Mouse (Mus musculus) ovary, postnatal 10 days (tissue): ENCODE measurements around the gene Pdia5.

Source experiments
- DNase-seq: peaks from one replicate; pipeline ENCODE4 v3.0.0; 2022; ENCODE audit warnings: low spot score

Pdia5 gene

DNA sequence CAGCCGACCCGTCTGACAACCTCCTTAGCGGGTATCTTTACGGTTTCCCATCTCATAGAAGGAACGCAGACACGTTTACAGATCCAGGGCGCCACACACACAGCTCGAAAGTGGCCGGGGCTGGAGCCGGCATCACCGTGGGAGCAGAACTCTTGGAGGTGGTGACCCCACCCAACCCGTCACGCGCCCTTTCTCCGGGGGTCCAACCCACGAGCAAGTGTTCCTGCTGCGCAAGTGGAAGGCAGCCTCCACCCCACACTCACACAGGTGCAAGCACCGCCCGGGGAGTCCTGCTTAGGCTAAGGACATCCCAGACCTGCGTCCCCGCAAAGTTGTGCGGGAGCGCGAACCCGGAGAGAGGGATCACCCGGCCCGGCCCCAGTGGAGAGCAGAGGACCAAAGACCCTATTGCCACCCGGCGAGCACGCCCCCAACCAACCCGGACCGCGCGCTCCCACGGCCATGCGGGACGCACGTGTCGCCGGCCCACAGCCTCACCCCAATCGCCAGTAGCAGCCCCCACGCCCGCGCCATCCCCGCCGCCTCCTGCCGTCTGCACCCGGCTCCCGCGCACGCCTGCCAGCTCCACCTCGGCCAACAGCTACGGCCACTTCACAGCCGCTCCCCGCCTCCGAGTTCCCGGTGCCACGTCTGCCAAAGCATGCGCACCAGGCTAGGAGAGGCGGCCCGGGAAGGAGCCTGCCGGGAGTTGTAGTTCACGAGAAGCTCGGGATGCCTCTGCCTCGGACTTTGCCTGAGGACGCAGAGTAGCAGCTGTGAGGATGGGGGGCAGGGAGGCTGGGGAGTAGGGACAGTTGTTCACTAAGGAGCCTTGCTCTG lies at the start of gene Pdia5:
Pdia5 (minus strand) TSS at position 643 of the 840 bp plus-strand sequence.
- peak; percentile 72 for DNase-seq

DNA sequence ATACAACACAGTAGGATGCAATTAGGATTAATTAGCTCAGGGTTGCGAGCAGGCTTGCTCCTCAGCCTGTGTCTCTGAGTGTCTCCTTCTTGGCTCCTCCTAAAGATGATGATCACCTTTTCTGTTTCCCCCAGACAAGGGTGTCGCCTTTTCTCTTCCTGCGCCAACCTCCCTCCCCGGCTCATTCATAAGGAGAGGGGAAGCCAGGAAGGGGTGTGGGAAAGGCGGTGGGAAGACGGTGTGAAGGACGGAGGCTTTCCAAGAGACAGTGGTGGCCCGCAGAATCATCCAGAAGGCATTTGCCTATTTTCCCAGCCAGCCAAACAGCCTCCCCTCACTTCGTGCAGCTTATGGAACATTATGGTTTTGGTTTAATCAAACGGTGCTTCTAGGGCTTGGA lies 48.4 kb upstream of the Pdia5 start:
- no peak for DNase-seq

DNA sequence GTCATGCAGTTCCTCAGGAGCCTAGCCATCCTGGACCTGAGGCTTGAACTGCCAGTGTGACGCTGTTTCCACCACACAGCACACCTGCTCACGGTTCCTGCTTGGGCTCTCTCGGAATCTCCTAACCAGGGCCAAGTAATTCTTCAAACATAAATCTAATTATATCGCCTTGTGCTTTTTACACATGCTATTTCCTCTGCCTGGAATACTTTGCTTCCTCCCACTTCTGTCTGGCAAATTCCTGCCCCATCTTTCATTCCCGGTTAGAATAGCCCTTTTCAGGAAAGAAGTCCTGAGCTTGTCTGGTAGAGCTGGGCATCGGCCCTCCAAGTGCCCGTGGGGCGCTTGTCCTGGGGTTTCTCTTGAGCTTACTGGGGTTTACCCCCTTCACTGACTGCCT lies 47.0 kb upstream of the Pdia5 start:
- no peak for DNase-seq

DNA sequence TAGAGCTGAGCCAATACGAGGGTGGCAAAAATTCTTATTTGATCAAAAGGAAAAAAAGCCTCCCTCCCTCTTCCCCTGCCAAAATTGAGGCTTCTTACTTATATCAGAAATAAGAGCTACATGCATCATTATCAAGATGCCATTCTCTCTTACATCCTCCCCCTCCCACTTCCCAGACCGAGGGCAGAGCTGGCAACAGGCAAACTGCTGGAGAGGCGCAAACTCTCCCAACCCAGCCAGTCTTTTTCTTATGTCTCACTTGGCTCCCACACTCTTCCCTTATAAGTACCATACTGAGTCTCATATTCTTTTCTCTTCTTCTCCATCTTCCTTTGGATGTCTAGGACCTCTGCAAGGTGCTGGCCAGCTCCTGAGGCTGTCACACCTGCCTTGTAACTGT lies 44.0 kb upstream of the Pdia5 start:
- DNase-seq = no peak

DNA sequence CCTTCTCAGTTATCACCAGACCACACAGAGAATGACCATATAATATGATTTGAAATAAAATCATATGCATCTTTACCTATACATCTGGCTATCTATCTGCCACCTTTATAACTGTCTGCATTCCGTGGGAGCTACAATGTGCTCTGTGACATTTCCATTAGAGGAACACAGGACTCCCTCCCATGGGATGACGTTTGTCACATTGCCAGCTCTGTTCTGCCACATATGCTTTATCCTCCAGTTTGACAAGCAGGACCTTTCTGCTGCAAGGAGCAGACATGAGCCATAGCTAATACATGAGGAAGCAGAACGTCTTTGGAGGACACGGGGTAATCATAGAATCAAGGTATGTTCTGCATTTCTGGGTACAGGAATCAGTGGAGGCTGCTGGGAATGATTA lies 33.5 kb upstream of the Pdia5 start:
- DNase-seq = no peak

DNA sequence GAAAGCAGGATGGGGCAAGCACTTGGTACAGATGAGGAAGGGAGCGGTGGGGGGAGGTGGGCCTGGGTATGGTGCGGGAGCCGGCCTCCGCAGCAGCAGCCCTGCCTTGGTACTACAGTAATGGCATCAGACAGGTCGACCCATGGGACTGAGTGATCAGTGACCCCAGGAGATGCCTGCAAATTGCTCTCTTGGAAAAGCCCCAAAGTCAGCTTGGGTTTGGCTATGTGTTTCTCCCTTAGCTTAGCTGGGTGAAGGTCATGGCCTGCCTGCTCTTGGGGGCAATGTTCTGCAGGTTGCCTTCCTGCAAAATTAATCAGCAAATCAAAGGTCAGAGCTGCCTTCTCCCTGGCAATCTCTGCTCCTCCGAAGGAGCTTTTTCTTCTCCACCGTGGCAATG lies 28.6 kb upstream of the Pdia5 start:
- DNase-seq = no peak

DNA sequence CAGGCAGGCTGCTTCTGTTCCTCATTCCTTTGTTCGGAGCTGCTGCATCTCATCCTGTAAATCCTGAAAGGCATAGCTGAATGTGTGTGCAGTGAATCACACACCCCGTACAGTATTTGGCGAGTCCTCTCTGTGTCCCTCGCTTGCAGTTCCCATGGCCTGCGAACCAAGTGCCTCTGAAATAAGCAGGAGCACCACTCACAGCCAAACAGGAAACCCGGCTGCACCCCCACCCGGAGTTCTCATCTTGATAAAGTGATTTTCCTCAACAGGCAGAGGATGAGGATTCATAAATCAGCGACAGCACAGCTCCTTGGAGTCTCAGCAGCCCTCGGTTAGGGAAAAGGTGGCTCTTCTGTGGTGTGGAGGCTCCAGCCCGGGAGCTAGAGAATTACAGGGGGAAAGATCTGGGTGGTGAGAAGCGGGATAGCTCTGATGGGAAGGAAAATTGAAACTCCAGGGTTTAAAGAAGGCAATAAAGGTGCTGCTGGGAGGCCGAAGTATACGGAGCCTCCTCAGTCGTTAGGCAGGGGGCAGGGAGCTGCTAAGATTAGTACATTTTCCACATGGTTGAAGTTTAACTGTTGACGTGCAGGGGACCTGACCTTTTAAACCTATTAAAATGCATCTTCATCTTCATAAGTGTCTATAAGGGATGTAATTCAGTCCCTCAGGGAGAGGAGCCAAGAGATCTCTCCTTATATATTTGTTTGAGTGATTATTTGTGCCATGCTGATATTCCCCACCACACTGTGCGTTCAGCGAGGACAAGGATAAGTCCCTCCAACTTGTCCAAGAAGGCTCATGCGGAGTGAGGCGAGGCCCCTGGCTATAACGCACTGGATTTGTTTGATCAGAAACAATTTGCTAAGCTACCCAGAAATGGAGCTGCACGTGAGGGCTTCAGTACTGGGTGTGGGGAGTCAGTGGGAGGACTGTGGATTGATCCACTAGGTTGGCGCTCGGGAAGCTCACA lies 27.6 kb upstream of the Pdia5 start:
- DNase-seq = no peak

DNA sequence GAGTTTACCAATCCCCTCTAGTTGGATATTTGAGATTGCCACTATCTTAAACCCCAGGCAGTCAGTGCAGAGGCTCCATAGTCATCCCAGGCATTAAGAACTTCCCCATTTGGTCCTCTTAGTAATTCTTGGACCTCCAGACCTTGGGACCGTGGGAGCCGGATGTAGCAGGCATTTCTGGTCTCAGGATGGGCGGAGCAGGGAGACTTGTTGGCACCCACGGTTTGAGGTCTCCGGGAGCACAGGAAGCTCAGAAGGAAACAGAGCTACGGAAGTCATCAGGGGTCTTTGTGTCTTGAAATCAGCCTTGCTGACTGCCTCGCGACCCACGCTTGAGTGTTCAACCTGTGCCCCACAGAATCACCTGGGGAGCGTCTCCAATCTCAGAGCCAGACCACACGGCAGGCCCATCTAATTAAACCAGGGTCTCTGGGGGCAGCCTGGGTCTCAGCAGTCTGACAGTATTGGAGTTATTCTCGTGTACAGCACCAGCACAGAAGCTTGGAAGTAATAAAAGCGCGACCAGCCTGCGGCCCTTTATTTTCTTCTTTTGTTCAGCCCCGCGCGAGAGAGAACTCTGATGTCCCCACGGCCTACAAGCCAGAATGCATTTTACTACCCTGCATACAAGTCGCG lies 25.4 kb upstream of the Pdia5 start:
- no peak for DNase-seq

DNA sequence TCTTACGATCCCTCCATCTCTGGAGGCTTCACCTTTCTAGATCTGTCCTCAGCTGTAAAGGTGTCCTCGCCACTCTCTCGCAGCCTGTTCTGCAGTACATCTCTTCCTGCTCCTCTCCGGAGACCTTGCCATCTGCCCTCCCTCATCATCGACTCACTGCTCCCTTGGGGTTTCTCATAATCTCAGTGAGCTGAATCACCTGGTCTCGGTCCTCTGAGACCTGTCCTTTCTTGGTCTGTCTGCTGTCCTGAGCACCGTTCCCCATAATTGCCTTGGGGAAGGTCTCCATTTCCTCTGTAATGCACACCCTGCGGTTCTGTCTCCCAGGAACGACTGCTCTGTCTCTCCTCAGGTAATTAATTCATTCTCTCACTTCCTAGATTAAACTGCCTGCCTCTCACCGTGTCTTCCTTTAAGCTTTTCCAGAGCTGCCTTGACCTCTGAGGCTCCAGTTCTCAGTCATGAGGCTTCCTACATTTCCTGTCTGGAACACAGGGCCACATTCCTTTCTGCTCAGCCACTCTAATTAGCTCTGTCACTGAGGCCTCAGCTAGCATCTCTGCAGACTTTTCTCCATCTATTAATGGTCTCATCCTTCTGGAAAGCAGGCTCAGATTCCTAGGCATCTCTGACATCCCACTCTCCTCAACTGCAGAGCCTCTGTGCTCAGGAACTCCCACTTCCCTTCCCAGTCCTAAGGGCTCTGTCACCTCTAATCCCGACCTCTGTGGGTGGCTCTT lies 18.8 kb upstream of the Pdia5 start:
- DNase-seq = no peak

DNA sequence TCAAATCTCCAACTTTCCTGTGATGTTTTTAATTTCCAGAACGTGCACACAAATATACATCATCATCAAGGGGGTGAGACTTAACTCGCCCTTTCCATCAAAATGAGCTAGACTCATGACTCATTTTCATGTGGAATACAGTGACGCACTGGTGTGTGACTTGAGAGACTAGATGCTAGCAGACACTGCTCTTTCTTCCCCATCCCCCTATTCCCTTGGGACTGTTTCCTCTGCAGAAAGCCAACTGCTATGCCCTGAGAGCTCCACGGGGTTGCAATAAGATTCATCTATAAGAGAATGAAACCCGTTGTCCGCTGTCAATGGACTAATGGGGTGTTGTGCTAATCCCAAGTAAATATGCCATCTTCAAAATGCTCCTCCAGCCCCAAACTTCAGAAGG lies 17.9 kb upstream of the Pdia5 start:
- no peak for DNase-seq

DNA sequence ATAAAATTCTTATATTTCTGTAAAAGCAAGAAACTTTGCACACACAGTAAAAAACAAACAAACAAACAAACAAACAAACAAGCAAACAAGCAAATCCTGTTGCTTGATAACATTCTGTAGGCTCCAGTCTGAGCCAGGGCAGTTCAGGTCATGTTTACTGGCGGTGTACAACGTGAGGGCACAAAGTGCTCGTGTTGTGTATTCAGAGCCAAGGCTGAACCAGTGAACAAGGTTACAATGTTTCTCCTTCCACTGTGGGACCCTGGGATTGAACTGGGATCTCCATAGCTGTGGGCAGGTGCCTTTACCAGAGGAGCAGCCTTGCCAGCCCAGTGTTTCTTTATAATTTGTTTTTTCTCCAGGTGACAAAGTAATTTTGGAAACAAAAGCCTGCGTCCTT lies 15.1 kb upstream of the Pdia5 start:
- DNase-seq = no peak

DNA sequence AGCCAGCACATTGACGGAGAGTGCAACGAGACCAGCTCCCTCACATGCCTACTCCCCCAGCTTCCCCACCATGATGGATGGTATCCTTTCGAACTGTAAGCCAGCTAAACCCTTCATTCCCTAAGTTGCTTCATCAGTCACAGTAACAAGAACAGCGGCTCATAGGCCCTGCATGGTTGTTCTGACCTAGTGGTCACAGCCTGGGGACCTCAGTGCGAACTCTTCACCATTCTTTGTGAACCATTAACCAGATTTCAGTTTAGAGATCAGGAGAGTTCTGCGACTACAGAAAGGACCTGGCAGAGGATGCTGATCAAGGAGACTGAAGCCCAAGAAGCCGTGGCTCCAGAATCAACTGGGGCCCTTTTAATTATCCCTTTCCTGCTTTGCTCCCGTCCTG lies 13.6 kb upstream of the Pdia5 start:
- no peak for DNase-seq

DNA sequence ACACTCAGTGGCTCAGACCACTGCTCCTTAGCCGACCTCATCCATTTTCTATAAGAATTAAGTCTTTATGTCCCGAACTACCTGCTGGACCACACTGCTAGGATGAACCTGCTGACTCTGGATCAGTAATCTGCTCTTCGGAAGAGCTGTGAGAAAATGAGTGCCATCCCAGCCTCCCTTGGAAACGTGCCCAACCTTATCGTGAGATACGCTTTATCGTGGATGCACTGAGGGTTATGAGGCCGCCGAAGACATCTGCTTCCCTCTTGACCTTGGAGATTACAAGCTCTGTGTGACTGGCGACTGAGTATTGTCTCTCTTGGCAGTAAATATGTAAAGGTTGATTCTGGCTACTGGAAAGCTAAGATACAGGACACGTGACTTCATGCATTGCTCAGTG lies 11.8 kb upstream of the Pdia5 start:
- DNase-seq = no peak

DNA sequence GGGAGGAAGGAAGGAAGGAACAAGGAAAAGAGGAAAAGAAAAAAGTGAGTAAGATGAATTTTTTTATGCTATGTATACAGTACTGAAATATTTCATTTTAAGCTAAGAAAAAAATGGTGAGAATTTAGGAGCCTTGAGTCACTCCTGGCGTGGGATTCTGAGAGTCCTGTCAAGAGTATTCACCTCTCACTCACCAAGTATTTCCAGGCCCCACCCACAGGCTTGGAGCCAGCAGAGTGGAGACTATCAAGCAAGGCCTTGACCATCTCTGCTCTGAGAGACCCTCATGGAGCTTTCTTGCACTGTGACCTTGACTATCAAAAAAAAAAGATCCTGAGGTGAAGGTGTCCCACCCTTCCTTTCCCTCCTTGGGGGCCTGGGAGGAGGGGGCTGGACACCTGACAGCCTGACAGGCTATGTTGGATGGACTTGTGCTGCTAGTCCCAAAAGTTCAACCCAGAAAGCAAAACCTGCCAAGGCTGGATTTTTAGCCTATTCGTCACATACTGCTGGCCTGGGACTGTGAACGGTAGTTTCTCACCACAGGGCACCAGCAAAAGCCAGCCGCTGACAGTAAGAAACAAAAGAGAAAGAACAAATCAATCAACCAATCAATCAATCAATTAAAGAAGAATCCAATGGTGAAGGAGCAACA lies 10.6 kb upstream of the Pdia5 start:
- DNase-seq = no peak

DNA sequence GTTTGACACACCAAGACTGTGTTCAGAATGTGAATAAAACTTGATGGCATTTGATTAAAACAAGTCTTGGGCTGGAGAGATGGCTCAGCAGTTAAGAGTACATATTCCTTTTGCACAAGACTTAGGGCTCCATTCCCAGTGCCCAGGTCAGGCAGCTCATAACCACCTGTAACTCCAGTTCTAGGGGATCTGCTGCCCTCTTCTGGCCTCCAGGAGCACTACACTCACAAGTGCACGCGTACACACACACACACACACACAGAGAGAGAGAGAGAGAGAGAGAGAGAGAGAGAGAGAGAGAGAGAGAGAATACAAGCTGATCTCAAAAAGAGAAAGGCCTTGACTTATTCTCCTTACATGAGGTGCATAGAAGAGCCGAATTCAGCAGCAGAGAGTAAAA lies 9.7 kb upstream of the Pdia5 start:
- DNase-seq = no peak

DNA sequence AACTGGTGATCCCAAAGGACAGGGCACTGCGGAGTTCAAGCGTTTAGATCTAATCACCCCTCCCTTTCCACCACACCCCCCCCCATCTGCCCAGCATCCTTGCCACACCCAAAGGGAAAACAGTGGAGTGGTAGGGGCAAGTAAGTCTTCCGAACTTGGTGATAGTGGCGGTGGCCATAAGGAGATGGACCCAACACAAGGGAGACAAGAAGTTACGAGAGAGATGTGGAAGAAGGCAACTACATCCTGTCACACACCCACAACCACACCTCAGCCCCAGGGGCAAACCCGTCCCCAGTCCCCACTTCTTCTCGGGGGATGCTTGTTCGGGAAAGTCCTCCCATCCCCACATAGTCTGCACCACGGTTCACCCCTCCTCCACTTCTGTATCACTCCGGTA lies 880 bp downstream of the Pdia5 start:
- no peak for DNase-seq

DNA sequence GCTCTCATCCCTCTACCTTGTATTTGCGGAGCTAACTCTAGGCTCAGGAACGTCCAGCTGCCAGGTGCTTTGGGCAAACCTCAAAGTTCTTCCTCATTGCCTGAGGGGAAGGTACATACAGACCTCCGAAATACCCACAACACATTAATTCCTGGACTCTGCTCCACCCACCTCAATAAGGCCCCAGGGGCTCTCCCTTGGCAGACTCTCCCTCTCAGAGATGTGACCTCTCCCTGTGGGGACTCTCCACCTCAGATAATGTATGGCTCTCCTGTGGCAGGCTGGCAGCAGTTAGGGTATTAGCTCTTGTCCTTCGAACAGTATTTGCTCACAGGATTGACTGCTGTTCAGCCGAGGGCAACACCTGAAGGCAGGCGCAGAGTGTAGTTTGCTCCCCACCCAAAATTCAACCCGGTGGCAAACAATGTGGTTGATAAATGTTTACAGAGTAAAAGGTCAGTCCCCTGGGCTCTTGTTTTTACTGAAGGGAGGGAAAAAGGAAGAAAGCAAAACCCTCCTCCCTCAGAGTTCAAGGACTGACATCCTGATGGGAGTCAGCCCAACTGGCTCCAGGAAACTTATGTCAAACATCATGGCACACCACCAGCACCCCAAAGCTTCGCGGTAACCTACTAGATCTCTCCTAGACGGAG lies 1.5 kb downstream of the Pdia5 start:
- no peak for DNase-seq

DNA sequence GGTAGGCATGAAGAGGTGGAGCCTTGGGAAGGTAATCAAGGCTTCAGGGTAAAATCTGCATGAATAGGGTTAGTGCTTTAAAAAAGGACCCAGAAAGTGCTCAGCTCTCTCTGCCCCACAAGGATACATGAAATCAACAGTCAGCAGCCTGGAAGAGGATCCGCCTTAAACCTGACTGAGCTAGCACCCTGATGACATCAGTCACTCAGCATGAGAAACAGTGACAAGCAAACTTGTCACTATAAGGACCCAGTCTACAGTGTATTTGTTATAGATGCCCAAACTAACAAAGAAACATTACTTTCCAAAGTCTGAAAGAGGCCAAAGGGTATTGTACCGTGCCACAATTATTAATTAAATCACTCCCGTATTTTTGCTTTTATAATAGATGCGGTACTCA lies 2.9 kb downstream of the Pdia5 start:
- DNase-seq = no peak

DNA sequence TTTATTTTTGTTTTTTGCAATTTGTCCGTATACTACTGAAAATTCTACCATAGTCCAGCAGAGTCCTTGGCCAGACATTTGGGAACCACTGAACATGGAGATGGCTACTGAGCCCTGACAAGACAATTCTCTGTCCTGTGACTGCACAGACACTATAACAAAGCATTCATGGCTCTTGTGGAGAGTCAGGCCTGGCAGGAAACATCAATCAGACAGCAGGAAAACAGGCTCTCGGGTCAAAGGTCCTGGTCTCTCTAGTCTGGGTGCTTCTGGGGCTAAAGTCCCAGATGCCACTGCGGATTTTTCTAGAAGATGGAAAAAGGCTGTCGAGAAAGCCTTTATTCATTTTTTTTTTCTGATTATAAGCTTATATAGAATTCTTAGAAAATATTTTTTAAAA lies 3.6 kb downstream of the Pdia5 start:
- DNase-seq = no peak

DNA sequence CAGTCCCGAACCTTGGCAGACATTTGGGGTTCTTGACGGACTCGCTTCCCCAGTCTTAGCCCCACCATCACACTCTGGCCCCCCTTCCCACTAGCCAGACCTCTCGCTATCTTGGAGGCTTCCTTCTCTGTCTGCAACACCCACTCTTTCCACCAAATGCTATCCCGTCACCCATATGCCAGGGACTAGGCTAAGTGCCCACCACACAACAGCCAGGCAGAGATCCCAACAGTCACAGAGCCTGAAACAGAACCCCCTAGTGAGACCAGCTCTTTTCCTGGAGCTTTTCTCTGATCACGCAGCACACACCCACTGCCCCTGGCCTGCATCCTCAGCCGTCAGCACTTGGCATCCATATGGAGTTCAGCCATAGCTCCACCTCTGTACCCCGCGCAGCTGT lies 5.0 kb downstream of the Pdia5 start:
- no peak for DNase-seq
